Mouse (Mus musculus): ENCODE results near the gene Podn. TPM values are rescaled to one million over a fixed set of nuclear protein-coding genes. Genes with fewer than 3 reads are reported as not detected.

The Podn gene
- total and polyA plus RNA-seq, 3 experiments: 8.0 to 17.6 (median 17.4) TPM

DNA sequence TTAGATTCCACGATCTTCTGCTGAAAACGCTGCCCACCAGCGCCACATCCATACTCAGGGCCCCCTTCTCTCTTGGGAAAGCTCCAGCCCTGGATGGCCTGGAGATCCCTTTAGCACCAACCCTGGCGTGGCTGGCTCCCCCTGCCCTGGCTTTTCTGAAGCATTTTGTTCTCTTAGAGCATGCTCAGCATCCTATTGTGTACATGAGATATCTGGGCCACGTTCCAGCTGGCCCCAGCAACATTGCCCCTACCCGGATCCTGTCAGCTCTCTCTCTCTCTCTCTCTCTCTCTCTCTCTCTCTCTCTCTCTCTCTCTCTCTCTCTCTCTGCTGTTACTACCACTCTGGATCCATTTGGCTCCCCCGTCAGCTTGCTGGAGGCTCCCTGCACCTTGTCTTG is 90.9 kb downstream of the Podn start:
- DNase-seq: no peak

DNA sequence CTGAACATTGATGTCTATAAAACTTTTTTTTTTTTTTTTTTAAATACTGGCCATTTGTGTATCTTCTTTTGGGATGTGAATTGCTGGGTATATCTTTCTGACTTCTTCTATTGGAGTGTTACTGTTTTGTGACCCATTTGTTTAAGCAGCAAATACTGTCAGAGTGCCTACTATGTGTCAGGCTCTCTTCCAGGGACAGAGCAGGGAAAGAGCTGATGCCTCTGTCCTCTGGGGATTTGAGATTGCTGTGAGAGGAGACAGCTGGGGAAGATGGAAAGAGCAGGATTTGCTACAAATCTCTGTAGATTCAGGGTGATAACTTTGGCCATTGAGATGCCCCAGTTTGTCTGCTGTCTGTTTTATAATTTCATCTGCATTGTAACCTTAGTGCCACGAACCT is 96.9 kb downstream of the Podn start:
- DNase-seq: no peak

DNA sequence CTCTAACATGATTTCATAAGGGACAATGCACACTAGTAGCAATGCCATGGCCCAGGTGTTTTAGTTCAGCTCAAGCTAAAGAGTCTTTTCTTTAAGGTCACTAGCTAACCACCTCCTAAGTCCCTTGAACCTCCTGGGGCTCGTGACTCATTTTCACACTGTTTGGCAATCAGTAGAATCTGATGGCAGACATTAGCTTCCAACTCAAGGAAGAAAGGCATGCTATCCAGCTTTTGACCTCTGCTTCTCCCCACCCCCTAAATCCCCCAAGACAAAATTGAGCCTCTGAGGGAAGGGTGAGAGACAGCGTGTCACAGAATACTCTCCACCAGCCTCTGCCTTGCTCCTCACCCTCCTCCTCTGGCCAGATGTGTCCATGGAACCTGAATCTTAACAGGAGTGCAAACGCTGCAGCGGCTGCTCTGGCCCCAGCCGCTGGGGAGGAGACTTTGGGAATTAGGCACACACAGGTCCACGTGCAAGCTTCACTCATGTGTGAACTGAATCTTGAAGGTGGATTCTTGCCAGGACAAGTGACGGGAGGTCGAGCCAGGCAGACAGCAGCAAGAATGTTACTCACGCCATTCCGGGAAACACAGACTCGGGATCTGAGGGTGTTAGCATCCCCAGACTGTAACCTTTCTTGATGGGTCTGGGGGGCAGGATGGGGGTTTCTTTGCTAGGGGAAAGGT is 97.5 kb downstream of the Podn start:
- DNase-seq: peak; percentile 34

- DNase-seq: no peak
Observed at GRCm38 (mm10) chr4:107996418-107996986, 99.7 kb downstream of the Podn start.

- DNase-seq: no peak
Observed at GRCm38 (mm10) chr4:107995727-107996126, 100.5 kb downstream of the Podn start.

DNA sequence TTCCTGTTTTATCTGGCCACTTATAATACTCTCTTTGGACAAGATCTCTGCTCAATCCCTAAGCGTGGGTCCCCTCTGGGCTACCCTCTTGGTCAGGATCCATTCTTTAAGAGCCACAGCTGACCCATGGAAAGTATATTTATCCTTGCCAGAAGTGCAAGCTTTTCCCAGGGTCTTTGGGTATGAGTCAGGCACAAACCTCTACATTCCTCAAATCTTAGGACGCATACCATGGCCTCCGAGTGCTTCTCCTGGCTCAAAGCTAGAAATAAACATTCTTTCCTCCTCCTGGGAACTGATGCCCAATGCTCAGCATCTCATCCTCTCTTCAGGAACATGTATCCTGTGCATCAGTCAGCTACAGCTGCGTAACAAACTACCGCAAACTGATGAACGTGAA is 101.2 kb downstream of the Podn start:
- DNase-seq: no peak

- DNase-seq: no peak
Observed at GRCm38 (mm10) chr4:107991879-107992278, 104.4 kb downstream of the Podn start.

DNA sequence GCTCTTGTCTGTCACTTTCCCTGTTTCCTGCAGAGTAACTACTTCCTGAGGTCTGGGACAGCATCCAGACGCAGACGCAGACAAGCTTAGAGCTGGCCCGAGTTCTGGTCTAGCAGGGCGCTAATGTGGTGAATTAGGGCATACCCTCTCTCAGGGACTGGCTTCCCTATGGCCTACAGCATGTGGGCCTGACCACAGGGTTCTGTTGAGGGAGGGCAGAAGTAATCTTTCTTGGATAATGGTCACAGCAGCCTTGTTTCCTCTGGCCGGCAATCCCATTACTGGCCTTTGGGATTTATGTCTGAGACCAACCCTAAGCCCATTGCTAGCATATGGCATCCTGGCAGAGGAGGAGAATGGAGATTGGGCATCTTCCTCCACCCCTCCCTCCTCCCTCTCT is 105.4 kb downstream of the Podn start:
- no peak for DNase-seq

GRCm38 (mm10) chr4:107988931-107989330 is 107.3 kb downstream of the Podn start:
- no peak for DNase-seq

GRCm38 (mm10) chr4:107986386-107987168 is 109.7 kb downstream of the Podn start:
- DNase-seq: peak; percentile 52

GRCm38 (mm10) chr4:107985812-107986211 is 110.4 kb downstream of the Podn start:
- DNase-seq: no peak

- peak; percentile 57 for DNase-seq
Observed at GRCm38 (mm10) chr4:107984282-107984981, 111.8 kb downstream of the Podn start.

DNA sequence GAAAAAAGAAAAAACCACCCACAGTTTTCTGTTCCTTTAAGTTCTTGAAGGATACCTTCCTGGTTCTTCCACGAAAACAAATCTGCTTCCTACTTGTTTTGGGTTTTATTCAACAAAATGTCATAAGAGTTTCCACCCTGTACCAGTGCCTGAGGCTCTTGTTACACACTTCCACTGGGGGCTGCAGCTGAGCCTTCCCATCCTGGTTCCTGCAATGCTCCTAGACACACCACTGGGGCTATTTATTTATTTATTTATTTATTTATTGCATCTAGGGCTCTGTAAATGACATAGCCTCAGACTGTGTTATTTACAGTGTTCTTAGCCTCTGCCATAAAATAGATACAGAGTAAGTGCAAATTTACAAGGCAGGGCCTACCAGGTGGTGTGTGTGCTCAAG is 112.5 kb downstream of the Podn start:
- no peak for DNase-seq

GRCm38 (mm10) chr4:107980002-107980600 is 116.1 kb downstream of the Podn start:
- no peak for DNase-seq

DNA sequence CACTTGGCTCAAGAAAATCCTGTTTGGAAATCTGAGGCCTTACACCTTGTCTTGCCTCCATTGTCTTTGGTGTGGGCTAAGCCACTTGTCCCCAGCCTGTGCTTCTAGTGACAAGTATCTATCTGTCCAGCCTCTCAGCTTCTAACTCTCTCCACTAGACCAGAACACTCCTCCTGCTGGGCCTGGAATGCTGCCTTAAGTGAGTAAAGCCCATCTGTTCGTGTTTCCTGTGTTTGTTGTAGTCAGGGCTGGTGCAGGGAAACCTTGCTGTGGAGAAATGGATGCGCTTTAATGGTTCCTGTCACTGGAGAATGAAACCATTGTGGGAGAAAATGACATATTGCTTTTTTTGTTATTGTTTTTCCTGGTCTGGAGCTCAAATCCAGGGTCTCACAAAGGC is 116.7 kb downstream of the Podn start:
- no peak for DNase-seq

DNA sequence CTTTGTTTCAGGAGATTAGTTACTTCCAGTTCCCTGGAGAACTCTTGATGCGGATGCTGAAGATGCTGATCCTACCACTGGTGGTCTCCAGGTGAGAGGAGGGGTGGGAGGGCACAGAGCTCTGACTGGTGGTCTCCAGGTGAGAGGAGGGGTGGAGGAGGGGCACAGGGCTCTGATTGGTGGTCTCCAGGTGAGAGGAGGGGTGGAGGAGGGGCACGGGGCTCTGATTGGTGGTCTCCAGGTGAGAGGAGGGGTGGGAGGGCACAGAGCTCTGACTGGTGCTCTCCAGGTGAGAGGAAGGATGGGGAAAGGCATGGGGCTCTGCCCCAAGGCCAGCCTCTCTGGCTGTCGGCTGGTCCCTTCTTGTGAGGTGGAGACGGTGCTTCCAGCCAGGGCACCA is 118.7 kb downstream of the Podn start:
- DNase-seq: no peak

DNA sequence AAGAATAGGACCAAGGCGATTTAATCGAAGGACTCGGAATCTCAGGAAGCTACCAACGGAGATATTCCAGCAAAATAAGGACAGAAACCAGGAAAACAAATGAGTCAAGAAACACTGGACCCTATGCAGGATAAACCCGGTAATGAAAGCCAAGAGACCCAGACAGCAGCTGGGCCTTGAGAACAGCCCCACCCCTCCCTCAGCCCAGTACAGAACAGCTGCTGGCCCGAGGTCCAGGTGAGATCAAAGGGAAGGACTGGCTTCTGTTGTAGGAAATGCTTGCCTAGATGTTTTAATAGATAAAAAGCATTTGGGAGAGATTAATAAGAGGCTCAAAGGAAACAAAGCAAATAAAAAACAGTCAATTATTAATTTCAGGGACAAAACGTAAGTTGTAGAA is 121.2 kb downstream of the Podn start:
- DNase-seq: no peak

DNA sequence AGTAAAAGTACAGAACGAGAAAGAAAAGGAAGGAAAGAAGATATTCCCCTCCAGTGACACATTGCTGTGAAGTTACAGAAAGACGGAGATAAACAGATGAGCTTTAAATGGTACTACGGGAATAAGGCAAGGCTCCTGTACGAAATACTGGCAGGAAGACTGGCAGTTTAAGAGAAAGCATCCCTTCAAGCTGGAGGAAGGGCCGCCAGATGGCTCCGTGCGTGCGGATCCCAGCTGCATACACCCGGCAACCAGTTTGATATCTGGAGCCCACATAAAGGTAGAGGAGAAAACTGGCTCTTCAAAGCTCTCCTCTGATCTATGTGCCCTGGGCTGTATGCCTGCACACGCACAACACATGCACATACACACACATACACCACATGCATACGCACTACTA is 121.7 kb downstream of the Podn start:
- DNase-seq: no peak

DNA sequence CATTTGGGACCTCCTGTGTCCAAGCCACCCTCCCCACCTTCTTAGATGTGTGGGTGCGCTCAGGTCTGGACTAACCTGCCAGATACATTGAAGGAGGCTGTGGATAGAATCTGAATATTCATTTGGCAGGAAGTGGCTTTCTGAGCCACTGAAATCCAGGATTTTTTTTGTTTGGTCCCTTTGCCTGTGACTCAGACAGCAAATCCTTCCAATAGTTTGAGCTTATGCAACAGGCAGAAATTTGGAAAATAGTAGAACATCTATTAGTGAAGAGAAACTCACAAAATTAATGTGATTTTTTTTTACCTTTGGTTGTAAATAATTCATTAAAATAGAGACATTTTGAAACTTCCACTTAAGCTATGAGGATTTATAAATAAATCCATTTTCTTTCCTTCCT is 125.1 kb downstream of the Podn start:
- no peak for DNase-seq

DNA sequence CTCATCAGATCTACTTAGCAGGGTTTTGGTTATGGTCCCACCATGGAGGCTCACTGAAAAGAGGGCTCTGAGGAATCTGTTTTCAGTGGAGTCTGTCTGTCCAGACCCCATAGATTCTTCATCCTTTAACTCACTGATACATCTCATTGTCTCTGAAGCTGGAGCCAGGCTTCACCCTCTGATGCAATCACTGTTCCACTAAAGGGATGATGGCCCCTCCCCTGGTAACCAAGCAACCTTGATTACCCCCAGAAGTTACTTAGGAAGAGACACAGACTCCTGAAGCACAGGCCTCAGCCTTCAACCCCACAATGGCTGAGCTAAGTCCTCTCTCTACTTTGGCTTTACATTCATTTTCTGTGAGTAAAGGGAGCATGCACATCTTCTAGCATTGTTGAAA is 126.5 kb downstream of the Podn start:
- DNase-seq: no peak

GRCm38 (mm10) chr4:107967966-107968682 is 128.1 kb downstream of the Podn start, which contains the start of gene Slc1a7:
Slc1a7 (plus strand) TSS chr4:107968332.
- peak; percentile 28 for DNase-seq

All from adrenal gland, adult 2 months (tissue).